Mouse (Mus musculus) C2C12 (cell line): Measurements from ENCODE around the gene Megf8. TPM values are rescaled to one million over a fixed set of nuclear protein-coding genes. Genes with fewer than 3 reads are reported as not detected.
A peak's percentile ranks its signal among the peaks of the same experiment; 100 is the strongest.

Source experiments
- H3K27me3 ChIP-seq: one replicate; pipeline ENCODE4 v1.6.1; 2011; ENCODE audit not compliant: control insufficient read depth, insufficient read depth, insufficient read length
- H3K36me3 ChIP-seq: one replicate; pipeline ENCODE4 v1.6.1; 2011; ENCODE audit not compliant: control insufficient read depth, insufficient read depth
- H3K4me3 ChIP-seq: one replicate; pipeline ENCODE4 v1.5.1; 2011; ENCODE audit warnings: mild to moderate bottlenecking, control low read depth; ENCODE audit not compliant: poor library complexity, insufficient read depth, severe bottlenecking
- H3K79me2 ChIP-seq: one replicate; pipeline ENCODE4 v1.6.1; 2011; ENCODE audit not compliant: control insufficient read depth, insufficient read depth
- H3K79me3 ChIP-seq: one replicate; pipeline ENCODE4 v1.6.1; 2011; ENCODE audit warnings: low read depth, control low read depth
- H3ac ChIP-seq: one replicate; pipeline ENCODE3; 2011; ENCODE audit warnings: low read depth; ENCODE audit not compliant: control insufficient read depth, insufficient read length
- CEBPB ChIP-seq: IDR thresholded peaks from one replicate; pipeline ENCODE4 v1.6.1; 2011; ENCODE audit warnings: low read depth, mild to moderate bottlenecking, control low read depth, moderate library complexity
- CTCF ChIP-seq: IDR thresholded peaks from one replicate; pipeline ENCODE4 v1.5.1; 2011; ENCODE audit not compliant: control insufficient read depth, insufficient read depth, insufficient read length
- FOSL1 ChIP-seq: IDR thresholded peaks from one replicate; pipeline ENCODE4 v1.8.0; 2011; ENCODE audit warnings: mild to moderate bottlenecking, low read length; ENCODE audit not compliant: poor library complexity, insufficient read depth, severe bottlenecking
- MAX ChIP-seq: IDR thresholded peaks from one replicate; pipeline ENCODE4 v1.6.1; 2011; ENCODE audit warnings: mild to moderate bottlenecking, control low read depth
- MYOD1 ChIP-seq: IDR thresholded peaks from one replicate; pipeline ENCODE4 v1.6.1; 2011; ENCODE audit warnings: low read depth; ENCODE audit not compliant: control insufficient read depth, insufficient read length
- MYOG ChIP-seq: IDR thresholded peaks from one replicate; pipeline ENCODE4 v1.6.1; 2011; ENCODE audit not compliant: control insufficient read depth, insufficient read length; ENCODE audit errors: extremely low read depth
- USF1 ChIP-seq: IDR thresholded peaks from one replicate; pipeline ENCODE4 v1.6.1; 2011; ENCODE audit warnings: low read depth, mild to moderate bottlenecking, control low read depth, moderate library complexity
- polyA plus RNA-seq: library from polyadenylated mRNA; unstranded; fragments of >200 nt; fragmentation: generic; extraction: Trizol; gene quantifications from one replicate; pipeline ENCODE4 v1.2.1, GENCODE M21; 2012; ENCODE audit warnings: missing spikeins

Megf8 gene
- polyA plus RNA-seq, 1 experiment = 31.9 TPM

GRCm38 (mm10) chr7:25297454-25298325 is 19.3 kb upstream of the Megf8 start, which contains the start of gene Pafah1b3:
Gene Pafah1b3, minus strand, starts transcription at chr7:25297986.
- H3K79me2 ChIP-seq = peaks cover 6% of the 10 kb centered on the region
- H3K36me3 ChIP-seq = peaks cover 11% of the 10 kb centered on the region
- TF ChIP-seq MYOG (no peak), CTCF (no peak), USF1 (no peak)
- H3K79me3 ChIP-seq = no peaks in the 10 kb centered on the region
- H3K4me3 ChIP-seq = peak within 1 kb of the TSS; percentile 44
- H3K27me3 ChIP-seq = peaks cover 1% of the 10 kb centered on the region
- peak within 1 kb of the TSS; percentile 52 for H3ac ChIP-seq

GRCm38 (mm10) chr7:25301063-25301462 is 15.9 kb upstream of the Megf8 start, which contains the start of gene Prr19:
Gene Prr19, plus strand, starts transcription at chr7:25301411.
- Histone ChIP-seq H3K36me3 (no peaks in the 10 kb centered on the region), H3K79me2 (peaks cover 6% of the 10 kb centered on the region), H3K4me3 (no peak within 1 kb of the TSS), H3K79me3 (no peaks in the 10 kb centered on the region), H3K27me3 (peaks cover 28% of the 10 kb centered on the region), H3ac (no peak within 1 kb of the TSS)
- no peak for TF ChIP-seq MYOD1
- no peak for TF ChIP-seq FOSL1
- no peak for TF ChIP-seq MYOG
- no peak for TF ChIP-seq CTCF

- Histone ChIP-seq H3K27me3 (peaks cover 45% of the 10 kb centered on the region), H3K4me3 (no peak overlapping the region), H3ac (no peak overlapping the region), H3K79me2 (no peaks in the 10 kb centered on the region), H3K79me3 (no peaks in the 10 kb centered on the region), H3K36me3 (no peaks in the 10 kb centered on the region)
- TF ChIP-seq FOSL1 (no peak), CEBPB (no peak), MYOG (no peak), CTCF (no peak)
These were observed 13.8 kb upstream of the Megf8 start for GRCm38 (mm10) chr7:25303003-25303684.

- Histone ChIP-seq H3K4me3 (no peak overlapping the region), H3K79me2 (no peaks in the 10 kb centered on the region), H3ac (no peak overlapping the region), H3K79me3 (no peaks in the 10 kb centered on the region), H3K27me3 (peaks cover 50% of the 10 kb centered on the region), H3K36me3 (no peaks in the 10 kb centered on the region)
- TF ChIP-seq FOSL1 = no peak
- no peak for TF ChIP-seq CEBPB
- no peak for TF ChIP-seq MYOG
- no peak for TF ChIP-seq CTCF
- no peak for TF ChIP-seq MAX
- TF ChIP-seq MYOD1 = no peak
- no peak for TF ChIP-seq USF1
These were observed 13.3 kb upstream of the Megf8 start for GRCm38 (mm10) chr7:25303685-25304006.

- peaks cover 61% of the 10 kb centered on the region for H3K27me3 ChIP-seq
- TF ChIP-seq USF1 (no peak), FOSL1 (no peak), CTCF (no peak), MYOD1 (no peak), MYOG (no peak), MAX (no peak), CEBPB (no peak)
- H3K79me3 ChIP-seq = no peaks in the 10 kb centered on the region
- no peaks in the 10 kb centered on the region for H3K79me2 ChIP-seq
- no peaks in the 10 kb centered on the region for H3K36me3 ChIP-seq
- H3K4me3 ChIP-seq = no peak overlapping the region
- H3ac ChIP-seq = no peak overlapping the region
These were observed 11.5 kb upstream of the Megf8 start for GRCm38 (mm10) chr7:25305481-25305880.
